Mouse (Mus musculus): ENCODE results near the gene Cntd1. TPM values are rescaled to one million over a fixed set of nuclear protein-coding genes. Genes with fewer than 3 reads are reported as not detected.

The Cntd1 gene
- polyA plus RNA-seq, 1 experiment = 0.56 TPM

GRCm38 (mm10) chr11:101252941-101253340 is 25.9 kb upstream of the Cntd1 start:
- Histone ChIP-seq H3K4me3 (ENCODE audit: insufficient read depth, low read length) (peak overlapping the region; percentile 88), H3K27ac (ENCODE audit: insufficient read depth, low read length) (no peak overlapping the region), H3K4me1 (ENCODE audit: control insufficient read depth, insufficient read depth, low read length) (peaks cover 2% of the 10 kb centered on the region)
- TF ChIP-seq CTCF (IDR thresholded peaks at IDR 0.05; ENCODE audit: extremely low read depth, insufficient read depth, low read length) (no peak), POLR2A (IDR thresholded peaks at IDR 0.05; ENCODE audit: extremely low read depth, insufficient read depth, low read length) (no peak)

- H3K4me1 ChIP-seq (ENCODE audit: control insufficient read depth, insufficient read depth, low read length) = peaks cover 2% of the 10 kb centered on the region
- peak within 1 kb of the TSS; percentile 88 for H3K4me3 ChIP-seq (ENCODE audit: insufficient read depth, low read length)
- TF ChIP-seq CTCF (IDR thresholded peaks at IDR 0.05; ENCODE audit: extremely low read depth, insufficient read depth, low read length) (no peak), POLR2A (IDR thresholded peaks at IDR 0.05; ENCODE audit: extremely low read depth, insufficient read depth, low read length) (peak; percentile 83)
- peak within 1 kb of the TSS; percentile 76 for H3K27ac ChIP-seq (ENCODE audit: insufficient read depth, low read length)
Observed at GRCm38 (mm10) chr11:101253613-101254389, 25.0 kb upstream of the Cntd1 start, which contains the start of gene Vps25. Gene Vps25, plus strand, starts transcription at chr11:101253707.

GRCm38 (mm10) chr11:101255826-101256775 is 22.7 kb upstream of the Cntd1 start:
- H3K4me1 ChIP-seq (ENCODE audit: control insufficient read depth, insufficient read depth, low read length) = peaks cover 6% of the 10 kb centered on the region
- H3K27ac ChIP-seq (ENCODE audit: insufficient read depth, low read length) = no peak overlapping the region
- TF ChIP-seq POLR2A (IDR thresholded peaks at IDR 0.05; ENCODE audit: extremely low read depth, insufficient read depth, low read length) (no peak), CTCF (IDR thresholded peaks at IDR 0.05; ENCODE audit: extremely low read depth, insufficient read depth, low read length) (no peak)
- no peak overlapping the region for H3K4me3 ChIP-seq (ENCODE audit: insufficient read depth, low read length)

- no peak overlapping the region for H3K4me3 ChIP-seq (ENCODE audit: insufficient read depth, low read length)
- no peak for TF ChIP-seq CTCF (IDR thresholded peaks at IDR 0.05; ENCODE audit: extremely low read depth, insufficient read depth, low read length)
- no peak for TF ChIP-seq POLR2A (IDR thresholded peaks at IDR 0.05; ENCODE audit: extremely low read depth, insufficient read depth, low read length)
- H3K27ac ChIP-seq (ENCODE audit: insufficient read depth, low read length) = no peak overlapping the region
Observed at GRCm38 (mm10) chr11:101259261-101259712, 19.5 kb upstream of the Cntd1 start.

GRCm38 (mm10) chr11:101259948-101260825 is 18.6 kb upstream of the Cntd1 start, which contains the start of gene Wnk4:
Gene Wnk4, plus strand, starts transcription at chr11:101260567.
- peaks cover 3% of the 10 kb centered on the region for H3K4me1 ChIP-seq (ENCODE audit: control insufficient read depth, insufficient read depth, low read length)
- peak within 1 kb of the TSS; percentile 25; the same call in 1 of the 2 replicates for H3K4me3 ChIP-seq (ENCODE audit: insufficient read depth, low read length)
- TF ChIP-seq POLR2A (IDR thresholded peaks at IDR 0.05; ENCODE audit: extremely low read depth, insufficient read depth, low read length) (no peak), CTCF (IDR thresholded peaks at IDR 0.05; ENCODE audit: extremely low read depth, insufficient read depth, low read length) (no peak)
- H3K27ac ChIP-seq (ENCODE audit: insufficient read depth, low read length) = no peak within 1 kb of the TSS

More at GRCm38 (mm10) chr11:101259261-101259712, 19.5 kb upstream of the Cntd1 start:
- peaks cover 3% of the 10 kb centered on the region for H3K4me1 ChIP-seq (ENCODE audit: control insufficient read depth, insufficient read depth, low read length)

- TF ChIP-seq CTCF (IDR thresholded peaks at IDR 0.05; ENCODE audit: extremely low read depth, insufficient read depth, low read length) = no peak
- no peak for TF ChIP-seq POLR2A (IDR thresholded peaks at IDR 0.05; ENCODE audit: extremely low read depth, insufficient read depth, low read length)
- peaks cover 3% of the 10 kb centered on the region for H3K4me1 ChIP-seq (ENCODE audit: control insufficient read depth, insufficient read depth, low read length)
- H3K27ac ChIP-seq (ENCODE audit: insufficient read depth, low read length) = no peak overlapping the region
- peak overlapping the region; percentile 25; the same call in 1 of the 2 replicates for H3K4me3 ChIP-seq (ENCODE audit: insufficient read depth, low read length)
Observed at GRCm38 (mm10) chr11:101260826-101261380, 17.9 kb upstream of the Cntd1 start.

GRCm38 (mm10) chr11:101262272-101262967 is 16.4 kb upstream of the Cntd1 start:
- peaks cover 3% of the 10 kb centered on the region for H3K4me1 ChIP-seq (ENCODE audit: control insufficient read depth, insufficient read depth, low read length)
- no peak overlapping the region for H3K4me3 ChIP-seq (ENCODE audit: insufficient read depth, low read length)
- no peak overlapping the region for H3K27ac ChIP-seq (ENCODE audit: insufficient read depth, low read length)
- TF ChIP-seq POLR2A (IDR thresholded peaks at IDR 0.05; ENCODE audit: extremely low read depth, insufficient read depth, low read length) = no peak
- no peak for TF ChIP-seq CTCF (IDR thresholded peaks at IDR 0.05; ENCODE audit: extremely low read depth, insufficient read depth, low read length)

All from cortical plate, adult 2 months (tissue).